Mouse (Mus musculus) liver, adult (tissue): Measurements from ENCODE around the gene Galntl6.

Source experiments
- GATA4 ChIP-seq: IDR thresholded peaks from 2 replicates; pipeline ENCODE4 v1.6.1; 2014; ENCODE audit warnings: mild to moderate bottlenecking, low read length; ENCODE audit not compliant: insufficient replicate concordance

Gene Galntl6

DNA sequence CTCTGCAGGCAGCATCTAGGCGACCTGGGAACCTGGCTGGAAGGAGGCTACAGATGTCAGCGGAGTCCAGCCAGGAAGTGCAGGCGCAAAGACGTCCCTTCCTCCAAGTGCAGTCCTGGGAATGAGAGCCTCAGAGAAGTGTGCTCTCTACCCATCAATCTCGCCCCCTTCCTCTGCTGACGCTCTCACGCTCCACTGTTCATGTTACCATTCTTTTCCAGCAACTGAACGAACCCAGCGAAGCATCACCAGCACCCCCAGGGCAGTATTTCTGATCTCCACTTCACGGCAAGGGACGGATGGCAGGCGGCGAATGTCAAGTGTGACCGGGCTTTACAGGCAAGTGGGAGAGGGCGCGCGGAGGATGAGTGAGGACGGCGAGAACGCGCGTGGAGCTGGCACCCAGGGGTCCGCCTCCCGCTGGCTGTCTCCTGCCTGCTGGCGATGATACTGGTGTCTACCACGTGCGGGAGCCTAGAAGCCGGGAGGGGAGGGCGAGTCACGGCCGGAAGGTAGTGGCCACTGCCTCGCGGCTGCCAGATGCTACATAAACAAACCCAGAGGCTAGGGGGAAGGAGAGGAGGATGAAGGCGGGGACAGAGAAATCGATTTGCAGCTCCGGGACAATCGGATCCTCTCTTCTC lies at the start of gene Galntl6:
Gene Galntl6 (minus strand): TSS at position 445 of the 644 bp plus-strand sequence.
- TF ChIP-seq GATA4: no peak

DNA sequence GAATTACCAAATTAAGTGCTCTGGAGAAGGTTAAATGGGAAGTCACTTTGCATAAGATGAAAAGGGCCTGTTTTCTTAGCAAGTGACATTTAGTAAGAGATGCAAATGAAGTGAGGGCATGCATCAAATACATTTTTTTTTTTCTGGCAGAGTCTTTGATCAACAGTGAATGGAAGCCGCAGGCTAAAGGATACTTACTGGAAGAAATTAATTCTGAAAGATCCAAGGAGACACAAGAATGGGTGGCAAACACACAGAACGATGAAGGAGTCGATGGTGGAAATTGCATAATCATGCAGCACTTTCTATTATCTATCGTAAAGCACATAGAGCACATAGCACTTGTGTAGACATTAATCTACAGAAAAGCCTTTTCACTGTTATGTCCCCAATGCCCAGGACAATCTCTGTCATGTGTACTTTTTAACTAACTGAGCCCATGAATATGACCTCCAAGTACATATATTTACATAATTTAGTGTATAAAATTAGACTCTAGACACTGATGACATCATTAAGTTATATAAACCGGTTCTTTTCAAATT lies 44.8 kb upstream of the Galntl6 start:
- no peak for TF ChIP-seq GATA4

DNA sequence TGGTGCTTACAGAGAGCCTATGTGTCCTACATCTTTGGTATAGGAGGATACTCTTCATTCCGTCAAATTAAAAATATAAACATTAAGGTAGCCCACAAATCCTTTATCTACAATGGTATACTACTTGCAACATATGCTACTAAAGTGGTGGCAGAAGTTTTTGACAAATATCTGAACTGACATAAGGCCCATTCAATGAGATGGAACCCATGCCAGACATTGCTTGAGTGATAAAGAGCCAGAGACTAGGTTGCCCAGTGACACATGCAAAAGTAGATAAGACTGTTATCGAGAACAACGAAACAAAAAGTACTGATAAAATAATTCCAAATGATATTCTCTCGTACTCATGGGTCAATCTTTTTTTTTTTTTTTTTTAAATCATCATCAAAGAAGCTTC lies 31.3 kb upstream of the Galntl6 start:
- TF ChIP-seq GATA4: no peak

DNA sequence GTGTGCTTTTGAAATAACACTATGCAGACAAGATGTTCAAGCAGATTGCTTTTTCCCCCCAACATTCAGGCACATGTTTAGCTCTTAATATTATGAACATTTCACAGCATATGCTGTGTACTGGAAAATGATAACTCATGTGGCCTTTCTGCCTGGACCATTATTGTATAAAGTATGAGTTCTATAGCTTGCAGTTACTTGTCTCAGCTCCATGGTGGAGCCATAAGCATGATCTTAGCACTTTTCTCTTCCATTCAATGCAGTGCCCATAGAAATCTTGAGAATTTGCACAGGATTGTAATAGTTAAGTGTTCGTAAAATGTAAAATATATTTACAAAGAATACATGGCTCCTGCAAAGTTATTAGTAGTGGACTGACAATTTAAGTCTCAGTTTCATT lies 18.6 kb upstream of the Galntl6 start:
- no peak for TF ChIP-seq GATA4

DNA sequence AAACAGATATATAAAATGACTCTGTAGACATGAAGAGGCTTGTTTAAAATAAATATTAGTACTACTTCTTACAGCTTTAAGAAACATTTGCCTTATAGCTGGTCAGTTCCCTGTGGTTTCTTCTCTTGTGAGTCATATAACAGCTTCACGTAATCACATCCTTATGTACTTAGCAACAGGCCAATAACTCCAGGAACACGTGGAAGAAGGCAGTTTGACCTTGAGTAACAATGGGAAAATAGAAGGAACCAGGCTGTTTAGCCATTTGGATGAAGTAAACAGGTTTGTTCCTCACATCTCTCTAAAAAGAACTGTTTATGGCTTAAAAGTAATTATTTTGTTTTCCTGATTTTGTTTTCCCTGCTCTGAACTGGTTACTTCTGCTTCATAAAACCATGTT lies 2.7 kb upstream of the Galntl6 start:
- TF ChIP-seq GATA4: no peak

DNA sequence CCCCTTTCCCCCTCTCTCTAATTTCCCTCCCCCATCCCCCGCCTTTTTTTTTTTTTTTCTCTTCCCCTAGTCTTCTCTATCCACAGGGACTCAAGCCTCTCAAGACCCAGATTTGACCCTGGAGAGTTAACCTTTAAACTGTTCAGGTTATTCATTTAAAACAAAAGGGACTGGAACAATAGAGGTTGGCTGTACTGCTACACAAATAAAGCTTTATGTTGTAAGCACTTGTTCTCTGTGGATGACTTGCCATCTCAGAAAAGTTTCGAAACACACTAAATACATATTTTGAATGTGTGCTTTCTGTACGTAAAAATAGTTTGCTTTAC lies 1.2 kb upstream of the Galntl6 start:
- no peak for TF ChIP-seq GATA4

DNA sequence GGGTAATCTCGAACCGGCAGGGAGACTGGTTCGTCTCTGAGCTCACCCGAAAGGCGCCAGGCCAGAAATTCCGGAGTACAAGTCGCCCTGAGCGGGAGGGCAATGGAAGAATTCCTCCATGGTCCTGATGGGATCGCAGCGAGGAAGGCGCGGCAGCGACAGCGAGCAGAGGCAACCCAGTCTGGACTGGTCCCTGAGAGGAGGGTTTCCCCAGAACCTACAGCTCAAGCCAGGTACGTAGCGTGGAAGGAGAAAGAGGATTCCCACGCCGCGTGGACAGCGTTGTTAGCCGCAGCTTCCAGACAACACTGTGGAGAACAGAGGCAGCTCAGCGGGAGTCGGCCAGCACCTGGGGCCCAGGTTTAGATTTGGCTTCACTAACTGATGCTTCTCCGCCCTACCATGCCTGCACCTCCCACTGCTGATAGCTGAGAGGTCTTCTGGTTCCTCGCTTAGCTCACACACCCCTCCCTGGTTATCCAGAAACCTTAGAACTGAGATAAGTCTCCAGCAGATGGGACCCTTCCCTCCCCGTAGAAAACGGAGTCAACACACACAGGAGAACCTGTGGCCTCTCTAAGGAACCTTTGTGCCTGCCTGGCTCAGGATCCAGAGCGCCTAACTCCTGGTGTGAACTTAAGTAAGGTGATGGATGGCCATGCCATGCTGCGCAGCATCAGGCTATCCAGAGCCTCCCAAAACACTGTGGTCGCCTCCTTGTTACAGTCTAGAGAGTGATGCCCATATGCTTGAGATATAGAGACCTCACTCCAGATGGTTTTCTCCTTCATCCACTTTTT lies 600 bp upstream of the Galntl6 start:
- no peak for TF ChIP-seq GATA4

DNA sequence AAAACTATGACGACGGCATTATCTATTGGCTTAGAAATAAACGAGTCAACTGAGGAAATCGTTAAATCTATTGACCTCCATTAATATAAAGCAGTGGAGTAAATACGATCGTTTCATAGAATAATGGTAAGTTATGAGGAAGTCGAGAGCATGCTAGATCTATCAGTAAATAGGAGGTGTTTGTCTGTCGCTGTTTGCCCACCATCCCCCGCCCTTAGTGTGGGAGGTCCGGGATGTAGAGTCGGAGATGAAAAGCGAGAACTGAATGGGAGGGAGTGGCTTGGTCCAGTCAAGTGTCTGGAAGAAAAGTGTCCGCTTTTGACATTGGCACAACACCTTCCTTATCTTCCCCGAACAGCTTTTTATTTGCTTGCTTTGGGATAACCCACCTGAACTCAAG lies 763 bp downstream of the Galntl6 start, which contains the start of gene BC030500:
Gene BC030500 (plus strand): TSS at position 79 of the 400 bp plus-strand sequence.
- TF ChIP-seq GATA4: no peak

DNA sequence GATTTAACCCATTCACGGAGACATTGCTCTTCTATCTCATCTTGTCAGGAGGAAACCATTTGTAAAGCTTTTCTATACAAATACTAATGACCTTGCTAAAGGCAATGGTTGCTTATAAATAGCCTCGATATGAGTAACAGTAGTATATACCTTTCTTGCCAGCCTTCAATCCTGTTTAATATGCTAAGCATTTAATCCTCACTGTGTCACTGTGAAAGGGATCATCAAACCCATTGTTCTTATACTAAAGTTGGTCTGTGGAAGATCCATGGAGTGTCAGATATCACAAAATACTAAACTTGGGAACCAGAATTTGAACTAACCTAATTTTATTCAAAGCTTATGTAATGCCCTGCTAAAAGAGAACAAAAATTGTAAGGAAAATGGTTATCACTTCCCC lies 8.0 kb downstream of the Galntl6 start:
- TF ChIP-seq GATA4: no peak

DNA sequence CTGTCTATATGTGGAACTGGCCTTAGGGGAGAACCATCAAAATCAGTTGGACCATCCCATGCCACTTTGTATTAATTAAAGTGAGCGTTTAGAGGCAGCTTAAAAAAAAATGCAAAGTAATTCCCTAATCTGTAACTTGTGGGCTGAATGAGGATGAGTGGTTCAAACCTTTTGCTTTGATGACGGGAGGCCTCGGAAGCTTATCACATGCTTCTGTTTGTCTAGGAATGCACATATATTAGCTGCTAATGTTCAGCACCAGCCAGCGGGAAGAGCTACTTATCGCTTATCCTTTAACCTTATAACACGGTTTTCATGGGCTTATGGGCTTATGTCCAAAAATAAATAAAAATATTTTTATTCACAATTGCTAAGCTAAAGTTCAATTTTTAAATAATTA lies 16.5 kb downstream of the Galntl6 start:
- TF ChIP-seq GATA4: no peak

DNA sequence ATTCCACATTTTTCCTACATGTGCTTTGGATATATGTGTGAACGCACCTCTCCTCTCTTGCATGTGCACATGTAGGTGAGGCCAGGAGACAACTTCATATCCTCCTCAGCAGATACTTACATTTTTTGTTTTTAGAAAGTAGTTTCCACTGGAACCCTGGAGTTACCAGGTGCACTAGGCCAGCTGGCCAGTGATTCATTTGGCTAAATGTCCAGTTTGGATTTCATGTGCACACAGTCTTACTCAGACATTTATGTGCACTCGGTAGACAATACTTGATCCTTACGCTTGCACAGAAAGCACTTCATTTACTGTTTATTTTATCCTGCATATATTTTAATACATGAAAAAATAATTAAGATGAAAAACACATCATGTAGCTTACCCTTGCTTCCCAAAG lies 21.8 kb downstream of the Galntl6 start:
- TF ChIP-seq GATA4: no peak

DNA sequence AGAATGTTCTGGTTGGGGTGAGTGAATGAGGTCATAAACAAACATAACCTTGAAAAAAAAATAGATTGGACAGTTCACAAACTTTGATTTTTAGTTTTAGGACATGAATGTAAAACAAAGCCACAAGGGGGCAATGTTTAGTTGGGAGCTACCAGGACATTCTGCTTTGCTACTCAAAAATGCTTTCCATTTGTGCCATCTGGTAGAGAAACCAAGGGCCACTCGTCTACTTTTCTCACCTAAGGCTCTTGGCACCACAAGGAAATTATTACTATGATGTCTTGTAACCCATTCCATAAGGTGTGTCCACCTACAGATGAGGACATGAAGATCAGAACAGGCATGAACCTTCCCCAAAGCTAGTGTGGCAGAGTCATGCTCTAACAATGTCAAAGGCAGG lies 26.0 kb downstream of the Galntl6 start:
- no peak for TF ChIP-seq GATA4

DNA sequence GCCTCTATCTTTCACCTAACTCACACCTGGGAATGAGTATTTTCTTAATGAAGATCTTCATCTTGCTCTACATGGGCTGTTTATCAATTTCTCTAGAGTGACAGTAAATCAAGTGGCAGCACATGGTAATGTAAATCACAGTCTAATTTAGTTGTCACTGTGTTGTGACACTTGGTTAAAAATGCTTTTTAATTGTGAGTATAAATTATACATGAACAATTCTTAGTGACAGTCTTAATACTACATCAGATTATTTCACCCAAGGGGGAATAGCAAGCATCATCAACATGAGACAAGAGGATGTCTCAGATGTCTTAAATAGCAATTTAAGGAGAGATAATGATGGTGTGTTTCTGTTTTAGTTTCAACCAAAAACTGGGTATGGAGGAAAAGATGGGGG lies 88.1 kb downstream of the Galntl6 start:
- TF ChIP-seq GATA4: no peak

DNA sequence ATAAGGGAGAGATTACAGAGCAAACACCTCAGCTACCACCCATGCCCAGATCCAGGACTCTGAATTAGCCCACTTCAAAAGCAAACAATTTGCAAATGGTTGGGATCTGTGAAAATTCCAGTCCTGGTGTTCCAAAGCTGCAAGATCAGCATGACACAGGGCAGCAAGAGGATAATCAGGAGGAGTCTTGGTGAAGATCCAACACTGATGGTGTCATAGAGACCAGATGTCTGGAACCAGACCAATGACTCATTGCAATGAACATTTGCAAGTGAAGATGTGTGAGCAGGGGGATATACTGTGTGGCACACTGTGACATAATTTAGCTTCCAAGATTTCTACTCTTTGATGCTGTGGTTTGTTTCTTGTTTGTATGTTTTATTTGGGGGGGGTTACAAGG lies 107.2 kb downstream of the Galntl6 start:
- no peak for TF ChIP-seq GATA4

DNA sequence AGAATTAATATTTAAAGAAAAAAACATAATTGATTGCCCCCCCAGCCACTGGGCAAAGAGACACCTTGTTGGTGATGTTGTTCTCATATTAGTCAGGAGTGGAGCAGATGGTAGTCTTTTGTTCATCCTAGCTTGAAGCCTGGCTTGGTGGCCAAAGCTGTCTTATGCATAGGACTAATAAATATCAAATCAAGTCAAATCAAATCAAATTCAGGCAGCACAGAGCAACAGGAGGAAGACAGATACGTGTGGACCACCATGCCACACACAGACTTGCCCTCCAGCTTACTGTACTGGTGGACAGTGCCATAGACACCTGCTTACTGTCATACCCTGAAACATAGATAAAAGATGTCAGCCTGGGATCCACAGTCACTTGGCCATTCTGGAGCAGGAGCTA lies 110.6 kb downstream of the Galntl6 start:
- TF ChIP-seq GATA4: no peak

DNA sequence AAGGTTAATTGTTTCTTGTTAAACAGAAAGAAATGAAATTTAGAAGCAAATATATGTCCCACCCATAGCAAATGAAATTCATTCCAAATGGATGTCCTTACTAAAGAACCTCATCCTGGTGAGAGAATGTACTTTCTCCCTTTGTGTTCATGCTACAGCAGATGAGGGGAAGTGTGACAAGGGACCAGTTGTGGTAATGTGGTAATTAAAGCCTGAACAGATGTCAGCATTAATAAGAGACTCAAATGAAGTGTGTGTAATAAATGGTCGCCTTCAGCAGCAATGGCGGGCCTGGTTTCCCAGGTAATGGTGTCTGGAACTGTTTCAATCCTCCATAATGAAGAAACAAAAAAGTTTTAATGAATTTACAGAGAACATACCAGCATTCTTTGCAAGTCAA lies 158.7 kb downstream of the Galntl6 start:
- no peak for TF ChIP-seq GATA4
